Mouse (Mus musculus): ENCODE results near the gene G2e3. TPM values are rescaled to one million over a fixed set of nuclear protein-coding genes. Genes with fewer than 3 reads are reported as not detected.

The G2e3 gene
- 7.5 and 9.1 TPM in 2 replicates for polyA plus RNA-seq (2015; fragmentation: Nextera tagmentation; extraction: Ambion mirVana)

- Histone ChIP-seq H3K27ac (ENCODE audit: low read length) (peak within 1 kb of the TSS; percentile 82), H3K27me3 (replicated peaks; ENCODE audit: insufficient read depth, low read length) (no peaks in the 10 kb centered on the region), H3K4me2 (replicated peaks; ENCODE audit: low read depth, low read length) (peak within 1 kb of the TSS; percentile 75), H3K9ac (replicated peaks; ENCODE audit: low read depth) (peak within 1 kb of the TSS; percentile 72), H3K4me1 (ENCODE audit: insufficient read depth, low read depth, low read length) (no peaks in the 10 kb centered on the region), H3K4me3 (ENCODE audit: low read depth, low read length) (peak within 1 kb of the TSS; percentile 89), H3K9me3 (ENCODE audit: low read length) (no peaks in the 10 kb centered on the region), H3K36me3 (ENCODE audit: insufficient read depth, low read length) (0 out of 2 replicates have a peak, but pooled peaks cover 4% of the 10 kb centered on the region)
- WGBS = under 1% methylated on average over 70 of the region's 70 CpGs
- DNase-seq (ENCODE audit: low spot score) = peak; percentile 96
- ATAC-seq = peak; percentile 98
- TF ChIP-seq CTCF (IDR thresholded peaks at IDR 0.05) (no peak), EP300 (IDR thresholded peaks at IDR 0.05) (no peak; the same call in 1 of the 2 replicates)
Observed at GRCm38 (mm10) chr12:51347988-51348697, at the start of gene G2e3. Gene G2e3, plus strand, starts transcription at chr12:51348061.

GRCm38 (mm10) chr12:51323604-51324003 is 24.3 kb upstream of the G2e3 start:
- DNase-seq (ENCODE audit: low spot score) (peak; percentile 11), ATAC-seq (no peak)
- no peak overlapping the region for H3K27ac ChIP-seq (ENCODE audit: low read length)
- no peak overlapping the region for H3K4me2 ChIP-seq (replicated peaks; ENCODE audit: low read depth, low read length)
- H3K4me1 ChIP-seq (ENCODE audit: insufficient read depth, low read depth, low read length) = peaks cover 4% of the 10 kb centered on the region; the same call in 1 of the 2 replicates
- H3K9me3 ChIP-seq (ENCODE audit: low read length) = no peaks in the 10 kb centered on the region
- WGBS = 74% methylated on average over 3 of the region's 3 CpGs
- no peak overlapping the region for H3K9ac ChIP-seq (replicated peaks; ENCODE audit: low read depth)
- TF ChIP-seq EP300 (IDR thresholded peaks at IDR 0.05) (no peak), CTCF (IDR thresholded peaks at IDR 0.05) (peak; percentile 55)
- no peaks in the 10 kb centered on the region for H3K27me3 ChIP-seq (replicated peaks; ENCODE audit: insufficient read depth, low read length)
- H3K4me3 ChIP-seq (ENCODE audit: low read depth, low read length) = no peak overlapping the region
- no peaks in the 10 kb centered on the region for H3K36me3 ChIP-seq (ENCODE audit: insufficient read depth, low read length)

- H3K4me2 ChIP-seq (replicated peaks; ENCODE audit: low read depth, low read length) = no peak overlapping the region
- H3K9ac ChIP-seq (replicated peaks; ENCODE audit: low read depth) = no peak overlapping the region
- ATAC-seq (peak; percentile 70), DNase-seq (ENCODE audit: low spot score) (peak; percentile 73)
- H3K4me3 ChIP-seq (ENCODE audit: low read depth, low read length) = no peak overlapping the region
- no peaks in the 10 kb centered on the region for H3K36me3 ChIP-seq (ENCODE audit: insufficient read depth, low read length)
- TF ChIP-seq EP300 (IDR thresholded peaks at IDR 0.05) (peak; percentile 45; the same call in 1 of the 2 replicates), CTCF (IDR thresholded peaks at IDR 0.05) (no peak)
- no peaks in the 10 kb centered on the region for H3K9me3 ChIP-seq (ENCODE audit: low read length)
- peaks cover 4% of the 10 kb centered on the region; the same call in 1 of the 2 replicates for H3K4me1 ChIP-seq (ENCODE audit: insufficient read depth, low read depth, low read length)
- H3K27me3 ChIP-seq (replicated peaks; ENCODE audit: insufficient read depth, low read length) = no peaks in the 10 kb centered on the region
- WGBS = 63% methylated on average over 3 of the region's 3 CpGs
- H3K27ac ChIP-seq (ENCODE audit: low read length) = no peak overlapping the region
Observed at GRCm38 (mm10) chr12:51326819-51327218, 21.0 kb upstream of the G2e3 start.

- no peak overlapping the region for H3K27ac ChIP-seq (ENCODE audit: low read length)
Observed at GRCm38 (mm10) chr12:51337014-51337413, 10.8 kb upstream of the G2e3 start.

GRCm38 (mm10) chr12:51346121-51346520 is 1.7 kb upstream of the G2e3 start:
- H3K27me3 ChIP-seq (replicated peaks; ENCODE audit: insufficient read depth, low read length) = no peaks in the 10 kb centered on the region
- H3K9me3 ChIP-seq (ENCODE audit: low read length) = no peaks in the 10 kb centered on the region
- TF ChIP-seq CTCF (IDR thresholded peaks at IDR 0.05) (peak; percentile 7; the same call in 1 of the 2 replicates), EP300 (IDR thresholded peaks at IDR 0.05) (no peak)
- ATAC-seq (peak; percentile 17; the same call in 1 of the 2 replicates), DNase-seq (ENCODE audit: low spot score) (peak; percentile 70)
- 38% methylated on average over 4 of the region's 4 CpGs for WGBS
- H3K4me2 ChIP-seq (replicated peaks; ENCODE audit: low read depth, low read length) = no peak overlapping the region
- no peaks in the 10 kb centered on the region for H3K4me1 ChIP-seq (ENCODE audit: insufficient read depth, low read depth, low read length)
- no peak overlapping the region for H3K4me3 ChIP-seq (ENCODE audit: low read depth, low read length)
- H3K36me3 ChIP-seq (ENCODE audit: insufficient read depth, low read length) = no peaks in the 10 kb centered on the region
- peak overlapping the region; percentile 54 for H3K27ac ChIP-seq (ENCODE audit: low read length)
- H3K9ac ChIP-seq (replicated peaks; ENCODE audit: low read depth) = no peak overlapping the region

More at GRCm38 (mm10) chr12:51337014-51337413, 10.8 kb upstream of the G2e3 start:
- no peaks in the 10 kb centered on the region for H3K36me3 ChIP-seq (ENCODE audit: insufficient read depth, low read length)
- no peak overlapping the region for H3K9ac ChIP-seq (replicated peaks; ENCODE audit: low read depth)
- no peaks in the 10 kb centered on the region for H3K9me3 ChIP-seq (ENCODE audit: low read length)
- H3K4me3 ChIP-seq (ENCODE audit: low read depth, low read length) = no peak overlapping the region
- WGBS = 72% methylated on average over 1 of the region's 1 CpGs
- no peak overlapping the region for H3K4me2 ChIP-seq (replicated peaks; ENCODE audit: low read depth, low read length)
- ATAC-seq = no peak
- DNase-seq (ENCODE audit: low spot score) = no peak
- no peaks in the 10 kb centered on the region for H3K4me1 ChIP-seq (ENCODE audit: insufficient read depth, low read depth, low read length)
- no peaks in the 10 kb centered on the region for H3K27me3 ChIP-seq (replicated peaks; ENCODE audit: insufficient read depth, low read length)
- TF ChIP-seq EP300 (IDR thresholded peaks at IDR 0.05) = no peak
- no peak for TF ChIP-seq CTCF (IDR thresholded peaks at IDR 0.05)

GRCm38 (mm10) chr12:51348698-51348998 is 787 bp downstream of the G2e3 start:
- no peak for ATAC-seq
- H3K4me2 ChIP-seq (replicated peaks; ENCODE audit: low read depth, low read length) = peak overlapping the region; percentile 75
- WGBS = under 1% methylated on average over 10 of the region's 10 CpGs
- peak overlapping the region; percentile 89 for H3K4me3 ChIP-seq (ENCODE audit: low read depth, low read length)
- no peaks in the 10 kb centered on the region for H3K27me3 ChIP-seq (replicated peaks; ENCODE audit: insufficient read depth, low read length)
- H3K27ac ChIP-seq (ENCODE audit: low read length) = peak overlapping the region; percentile 82
- H3K9ac ChIP-seq (replicated peaks; ENCODE audit: low read depth) = peak overlapping the region; percentile 72
- no peaks in the 10 kb centered on the region for H3K9me3 ChIP-seq (ENCODE audit: low read length)
- TF ChIP-seq CTCF (IDR thresholded peaks at IDR 0.05) = no peak
- TF ChIP-seq EP300 (IDR thresholded peaks at IDR 0.05) = no peak
- H3K36me3 ChIP-seq (ENCODE audit: insufficient read depth, low read length) = 0 out of 2 replicates have a peak, but pooled peaks cover 6% of the 10 kb centered on the region
- peak; percentile 12 for DNase-seq (ENCODE audit: low spot score)
- no peaks in the 10 kb centered on the region for H3K4me1 ChIP-seq (ENCODE audit: insufficient read depth, low read depth, low read length)
